Mouse (Mus musculus): ENCODE results near the gene Mcu. TPM values are rescaled to one million over a fixed set of nuclear protein-coding genes. Genes with fewer than 3 reads are reported as not detected.

Mcu gene
- polyA plus RNA-seq (2012; rRNA removed), result 2.7 and 3.5 TPM in 2 replicates
- polyA plus RNA-seq (2014; fragmentation: Nextera tagmentation; extraction: Ambion mirVana), result 7.9 and 9.6 TPM in 2 replicates

- H3K4me3 ChIP-seq (ENCODE audit: insufficient read depth in 1 of 2, low read depth in 2 of 2, low read length in 2 of 2), result peak within 1 kb of the TSS; percentile 60 to 74
- no peaks in the 10 kb centered on the region for H3K9me3 ChIP-seq (ENCODE audit: control insufficient read depth, low read length)
- peaks cover 0 to 12% of the 10 kb centered on the region in 2 experiments; a peak in 2 of 4 replicates for H3K4me1 ChIP-seq (replicated peaks; ENCODE audit: control insufficient read depth in 2 of 2, insufficient read depth in 2 of 2, low read length in 1 of 2)
- peak; percentile 87 to 88 (median 87) for DNase-seq (ENCODE audit: low read depth in 3 of 3, low spot score in 3 of 3)
- WGBS (ENCODE audit: insufficient replicate concordance), result under 1% methylated on average over 36 of the region's 36 CpGs
- no peak for TF ChIP-seq EP300 (IDR thresholded peaks at IDR 0.05; ENCODE audit: low read depth)
- TF ChIP-seq CTCF (IDR thresholded peaks at IDR 0.05; ENCODE audit: low read depth), result no peak
- peak within 1 kb of the TSS; percentile 77 for H3K9ac ChIP-seq (replicated peaks)
- H3K4me2 ChIP-seq (ENCODE audit: low read depth), result peak within 1 kb of the TSS; percentile 91
- H3K36me3 ChIP-seq (replicated peaks; ENCODE audit: control insufficient read depth, insufficient read depth, low read depth), result no peaks in the 10 kb centered on the region
- ATAC-seq (ENCODE audit: insufficient read depth), result peak; percentile 99
- no peaks in the 10 kb centered on the region for H3K27me3 ChIP-seq (ENCODE audit: control insufficient read depth, insufficient read depth, low read length)
- H3K27ac ChIP-seq, result 0 out of 2 replicates have a peak within 1 kb of the TSS, but pooled peaks have one; percentile 13
Observed at GRCm38 (mm10) chr10:59616522-59616921, at the start of gene Mcu. Gene Mcu (minus strand): TSS chr10:59616692.

GRCm38 (mm10) chr10:59665503-59666291, 49.2 kb upstream of the Mcu start:
- TF ChIP-seq EP300 (IDR thresholded peaks at IDR 0.05; ENCODE audit: low read depth), result no peak
- no peak for TF ChIP-seq CTCF (IDR thresholded peaks at IDR 0.05; ENCODE audit: low read depth)

GRCm38 (mm10) chr10:59664765-59665164, 48.3 kb upstream of the Mcu start:
- DNase-seq (ENCODE audit: low read depth in 3 of 3, low spot score in 3 of 3) (no peak), ATAC-seq (ENCODE audit: insufficient read depth) (no peak)
- Histone ChIP-seq H3K4me2 (ENCODE audit: low read depth) (no peak overlapping the region), H3K27ac (no peak overlapping the region), H3K9ac (replicated peaks) (no peak overlapping the region), H3K4me3 (ENCODE audit: insufficient read depth in 1 of 2, low read depth in 2 of 2, low read length in 2 of 2) (no peak overlapping the region), H3K27me3 (ENCODE audit: control insufficient read depth, insufficient read depth, low read length) (no peaks in the 10 kb centered on the region), H3K4me1 (replicated peaks; ENCODE audit: control insufficient read depth in 2 of 2, insufficient read depth in 2 of 2, low read length in 1 of 2) (0 out of 4 replicates have a peak, but pooled peaks cover 0 to 8% of the 10 kb centered on the region in 2 experiments), H3K9me3 (ENCODE audit: control insufficient read depth, low read length) (no peaks in the 10 kb centered on the region), H3K36me3 (replicated peaks; ENCODE audit: control insufficient read depth, insufficient read depth, low read depth) (no peaks in the 10 kb centered on the region)
- WGBS (ENCODE audit: insufficient replicate concordance), result 61% methylated on average over 2 of the region's 2 CpGs
- TF ChIP-seq CTCF (IDR thresholded peaks at IDR 0.05; ENCODE audit: low read depth) (no peak), EP300 (IDR thresholded peaks at IDR 0.05; ENCODE audit: low read depth) (no peak)

More at GRCm38 (mm10) chr10:59665503-59666291, 49.2 kb upstream of the Mcu start:
- H3K27me3 ChIP-seq (ENCODE audit: control insufficient read depth, insufficient read depth, low read length), result no peaks in the 10 kb centered on the region
- ATAC-seq (ENCODE audit: insufficient read depth) (no peak), DNase-seq (ENCODE audit: low read depth in 3 of 3, low spot score in 3 of 3) (no peak)
- no peaks in the 10 kb centered on the region for H3K36me3 ChIP-seq (replicated peaks; ENCODE audit: control insufficient read depth, insufficient read depth, low read depth)
- no peak overlapping the region for H3K4me3 ChIP-seq (ENCODE audit: insufficient read depth in 1 of 2, low read depth in 2 of 2, low read length in 2 of 2)
- no peak overlapping the region; the same call in 1 of the 2 replicates for H3K4me2 ChIP-seq (ENCODE audit: low read depth)
- H3K27ac ChIP-seq, result no peak overlapping the region
- no peaks in the 10 kb centered on the region for H3K9me3 ChIP-seq (ENCODE audit: control insufficient read depth, low read length)
- H3K9ac ChIP-seq (replicated peaks), result no peak overlapping the region
- 0 out of 4 replicates have a peak, but pooled peaks cover 0 to 8% of the 10 kb centered on the region in 2 experiments for H3K4me1 ChIP-seq (replicated peaks; ENCODE audit: control insufficient read depth in 2 of 2, insufficient read depth in 2 of 2, low read length in 1 of 2)
- WGBS (ENCODE audit: insufficient replicate concordance), result 27% methylated on average over 13 of the region's 13 CpGs

GRCm38 (mm10) chr10:59656799-59657198, 40.3 kb upstream of the Mcu start:
- Histone ChIP-seq H3K27me3 (ENCODE audit: control insufficient read depth, insufficient read depth, low read length) (no peaks in the 10 kb centered on the region), H3K36me3 (replicated peaks; ENCODE audit: control insufficient read depth, insufficient read depth, low read depth) (no peaks in the 10 kb centered on the region), H3K9ac (replicated peaks) (no peak overlapping the region), H3K4me2 (ENCODE audit: low read depth) (no peak overlapping the region), H3K4me1 (replicated peaks; ENCODE audit: control insufficient read depth in 2 of 2, insufficient read depth in 2 of 2, low read length in 1 of 2) (no peaks in the 10 kb centered on the region), H3K4me3 (ENCODE audit: insufficient read depth in 1 of 2, low read depth in 2 of 2, low read length in 2 of 2) (no peak overlapping the region), H3K9me3 (ENCODE audit: control insufficient read depth, low read length) (no peaks in the 10 kb centered on the region), H3K27ac (no peak overlapping the region)
- DNase-seq (ENCODE audit: low read depth in 3 of 3, low spot score in 3 of 3), result no peak
- WGBS (ENCODE audit: insufficient replicate concordance), result 41% methylated on average over 13 of the region's 13 CpGs
- ATAC-seq (ENCODE audit: insufficient read depth), result no peak
- no peak for TF ChIP-seq CTCF (IDR thresholded peaks at IDR 0.05; ENCODE audit: low read depth)
- TF ChIP-seq EP300 (IDR thresholded peaks at IDR 0.05; ENCODE audit: low read depth), result no peak

- H3K9me3 ChIP-seq (ENCODE audit: control insufficient read depth, low read length), result no peaks in the 10 kb centered on the region
- H3K36me3 ChIP-seq (replicated peaks; ENCODE audit: control insufficient read depth, insufficient read depth, low read depth), result no peaks in the 10 kb centered on the region
- peaks cover 0 to 8% of the 10 kb centered on the region in 2 experiments; a peak in 3 of 4 replicates for H3K4me1 ChIP-seq (replicated peaks; ENCODE audit: control insufficient read depth in 2 of 2, insufficient read depth in 2 of 2, low read length in 1 of 2)
- H3K27me3 ChIP-seq (ENCODE audit: control insufficient read depth, insufficient read depth, low read length), result no peaks in the 10 kb centered on the region
- 71% methylated on average over 5 of the region's 5 CpGs for WGBS (ENCODE audit: insufficient replicate concordance)
- H3K4me3 ChIP-seq (ENCODE audit: insufficient read depth in 1 of 2, low read depth in 2 of 2, low read length in 2 of 2), result no peak overlapping the region
- TF ChIP-seq CTCF (IDR thresholded peaks at IDR 0.05; ENCODE audit: low read depth) (no peak), EP300 (IDR thresholded peaks at IDR 0.05; ENCODE audit: low read depth) (no peak)
- DNase-seq (ENCODE audit: low read depth in 3 of 3, low spot score in 3 of 3) (no peak), ATAC-seq (ENCODE audit: insufficient read depth) (no peak)
- H3K4me2 ChIP-seq (ENCODE audit: low read depth), result no peak overlapping the region
- no peak overlapping the region for H3K9ac ChIP-seq (replicated peaks)
- no peak overlapping the region for H3K27ac ChIP-seq
Observed at GRCm38 (mm10) chr10:59646821-59647378, 30.4 kb upstream of the Mcu start.

Data from liver, embryonic 14.5 days (tissue).